Mouse (Mus musculus) embryonic facial prominence, embryonic 13.5 days (tissue): ENCODE data around the gene Slc35g1. TPM values are rescaled to one million over a fixed set of nuclear protein-coding genes. Genes with fewer than 3 reads are reported as not detected.

Experiments
- ATAC-seq: fragments of 200-750 bp; cut with Nextera tagmentation; 2 replicates; pipeline ENCODE4 v1.8.0; 2017; ENCODE audit warnings: low read depth; ENCODE audit not compliant: insufficient number of reproducible peaks, insufficient read depth, low FRiP score, low TSS enrichment
- H3K27ac ChIP-seq: fragments of 300-500 bp; sonication (generic); 2 replicates; pipeline ENCODE4 v1.5.1; 2015; ENCODE audit warnings: moderate library complexity, mild to moderate bottlenecking, inconsistent platforms
- H3K27me3 ChIP-seq: fragments of 300-500 bp; sonication (generic); 2 replicates; pipeline ENCODE4 v1.6.1; 2015; ENCODE audit warnings: mild to moderate bottlenecking, inconsistent platforms
- H3K36me3 ChIP-seq: fragments of 300-500 bp; sonication (generic); 2 replicates; pipeline ENCODE4 v1.6.1; 2015; ENCODE audit warnings: mild to moderate bottlenecking, inconsistent platforms
- H3K4me1 ChIP-seq: fragments of 300-500 bp; sonication (generic); 2 replicates; pipeline ENCODE4 v1.6.1; 2015; ENCODE audit warnings: inconsistent platforms
- H3K4me2 ChIP-seq: fragments of 300-500 bp; sonication (generic); 2 replicates; pipeline ENCODE4 v1.6.1; 2015; ENCODE audit warnings: moderate library complexity, mild to moderate bottlenecking, inconsistent platforms
- H3K4me3 ChIP-seq: fragments of 300-500 bp; sonication (generic); 2 replicates; pipeline ENCODE4 v1.5.1; 2015; ENCODE audit warnings: mild to moderate bottlenecking, inconsistent platforms
- H3K9ac ChIP-seq: fragments of 300-500 bp; sonication (generic); 2 replicates; pipeline ENCODE4 v1.6.1; 2015; ENCODE audit warnings: mild to moderate bottlenecking, inconsistent platforms
- H3K9me3 ChIP-seq: fragments of 300-500 bp; sonication (generic); 2 replicates; pipeline ENCODE4 v1.6.1; 2016; ENCODE audit warnings: inconsistent platforms
- WGBS: fragments of 180-500 bp; shearing (Covaris S2); methylation state at CpG from one replicate; pipeline ENCODE4 v1.1.7; 2015; ENCODE audit warnings: mixed read lengths; 5-methylcytosine and 5-hydroxymethylcytosine counted together
- polyA plus RNA-seq: library from polyadenylated mRNA; unstranded; fragments of >200 nt; fragmentation: Nextera tagmentation; extraction: Ambion mirVana; gene quantifications from 2 replicates; pipeline ENCODE4 v1.2.1, GENCODE M21; 2015

Slc35g1 gene
- polyA plus RNA-seq, 1 experiment from 2014 or later, result 2.1 TPM

DNA sequence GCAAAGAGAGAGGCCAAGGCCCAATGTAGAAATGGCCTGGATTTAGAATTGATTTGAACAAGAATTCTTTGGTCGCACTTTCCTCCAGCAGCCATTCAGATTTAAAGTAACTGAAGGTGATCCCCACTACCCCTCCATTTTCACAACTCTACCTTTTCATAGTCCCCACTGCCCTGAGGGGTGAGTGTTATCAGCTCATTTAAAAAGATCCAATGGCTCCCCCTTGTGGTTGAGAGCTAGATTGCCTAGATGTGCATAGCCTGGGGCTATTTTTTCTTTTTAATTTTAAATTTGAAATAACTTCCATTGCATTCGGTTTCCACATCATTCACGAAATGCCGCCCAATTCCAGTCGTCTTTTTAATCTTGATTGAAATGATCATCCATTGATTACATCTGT lies 33.5 kb downstream of the Slc35g1 start:
- no peak overlapping the region for H3K4me2 ChIP-seq
- H3K9ac ChIP-seq, result no peak overlapping the region
- H3K9me3 ChIP-seq, result no peaks in the 10 kb centered on the region
- no peak overlapping the region for H3K4me3 ChIP-seq
- H3K4me1 ChIP-seq, result no peaks in the 10 kb centered on the region
- no peaks in the 10 kb centered on the region for H3K36me3 ChIP-seq
- H3K27me3 ChIP-seq, result no peaks in the 10 kb centered on the region
- no peak overlapping the region for H3K27ac ChIP-seq
- WGBS, result 57% methylated on average over 5 of the region's 5 CpGs
- no peak for ATAC-seq

DNA sequence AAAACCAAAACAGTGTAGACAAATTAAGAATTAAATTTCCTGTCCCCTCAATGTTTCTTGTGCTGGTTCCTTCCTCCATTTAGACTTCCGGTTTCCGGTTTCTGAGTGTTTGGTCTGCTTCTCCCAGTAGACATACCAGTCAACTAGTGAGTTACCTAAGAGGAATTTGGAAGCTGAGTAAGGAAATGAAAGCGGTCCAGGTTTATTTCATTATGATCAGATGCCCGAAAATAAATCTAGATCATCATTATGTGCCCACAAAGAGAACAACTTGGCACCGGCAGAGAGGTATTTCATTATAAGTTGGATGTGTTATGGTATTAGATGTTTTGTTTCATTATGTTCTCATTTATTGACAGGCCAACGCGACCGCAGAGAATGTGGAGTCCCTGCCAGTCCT lies 34.7 kb downstream of the Slc35g1 start:
- Histone ChIP-seq H3K9ac (no peak overlapping the region), H3K4me2 (no peak overlapping the region), H3K4me3 (no peak overlapping the region), H3K27me3 (no peaks in the 10 kb centered on the region), H3K36me3 (no peaks in the 10 kb centered on the region), H3K4me1 (no peaks in the 10 kb centered on the region), H3K9me3 (no peaks in the 10 kb centered on the region), H3K27ac (no peak overlapping the region)
- WGBS, result 76% methylated on average over 8 of the region's 8 CpGs
- ATAC-seq, result no peak

DNA sequence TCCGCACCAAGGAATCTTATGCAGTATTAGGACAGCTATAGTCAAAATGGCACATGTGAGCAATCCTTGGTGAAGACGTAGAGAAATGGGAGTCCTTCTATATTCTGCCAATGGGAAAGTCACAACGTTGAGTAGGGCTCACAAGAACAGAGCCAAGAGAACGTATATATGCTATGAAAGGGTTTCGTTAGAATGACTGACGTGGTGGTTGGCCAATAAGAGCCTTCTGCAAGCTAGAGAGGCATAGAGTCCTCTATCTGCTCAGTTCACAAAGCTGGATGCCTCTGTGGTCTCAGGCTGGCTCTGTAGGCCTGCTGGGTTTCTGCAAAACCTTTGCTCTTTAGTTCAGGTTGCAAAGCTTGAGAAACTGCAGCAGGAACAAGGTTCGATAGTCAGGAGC lies 35.5 kb downstream of the Slc35g1 start:
- Histone ChIP-seq H3K4me1 (no peaks in the 10 kb centered on the region), H3K27ac (no peak overlapping the region), H3K4me3 (no peak overlapping the region), H3K27me3 (no peaks in the 10 kb centered on the region), H3K9me3 (no peaks in the 10 kb centered on the region), H3K9ac (no peak overlapping the region), H3K4me2 (no peak overlapping the region), H3K36me3 (no peaks in the 10 kb centered on the region)
- no peak for ATAC-seq
- WGBS, result 77% methylated on average over 7 of the region's 7 CpGs

DNA sequence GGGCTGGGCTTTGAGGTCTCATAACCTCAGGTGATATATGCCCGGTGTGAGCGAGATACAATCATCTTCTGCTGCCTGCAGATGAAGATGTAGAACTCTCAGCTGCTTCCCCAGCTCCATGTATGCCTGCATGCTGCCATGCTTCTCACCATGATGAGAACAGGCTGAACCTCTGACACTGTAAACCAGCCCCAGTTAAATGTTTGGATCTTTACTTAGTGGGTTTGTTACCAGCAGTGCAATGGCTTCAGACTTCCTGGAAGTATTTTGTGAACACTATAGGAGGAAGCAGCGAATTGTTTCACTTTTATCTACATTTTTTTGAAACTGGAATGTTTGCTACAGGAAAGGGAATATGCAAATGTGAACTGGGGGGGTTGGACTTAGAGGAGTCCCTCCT lies 36.2 kb downstream of the Slc35g1 start:
- Histone ChIP-seq H3K9ac (no peak overlapping the region; the same call in 1 of the 2 replicates), H3K4me2 (no peak overlapping the region), H3K36me3 (no peaks in the 10 kb centered on the region), H3K4me1 (no peaks in the 10 kb centered on the region), H3K9me3 (no peaks in the 10 kb centered on the region), H3K27ac (no peak overlapping the region), H3K27me3 (no peaks in the 10 kb centered on the region), H3K4me3 (no peak overlapping the region)
- ATAC-seq, result no peak
- 88% methylated on average over 3 of the region's 3 CpGs for WGBS

DNA sequence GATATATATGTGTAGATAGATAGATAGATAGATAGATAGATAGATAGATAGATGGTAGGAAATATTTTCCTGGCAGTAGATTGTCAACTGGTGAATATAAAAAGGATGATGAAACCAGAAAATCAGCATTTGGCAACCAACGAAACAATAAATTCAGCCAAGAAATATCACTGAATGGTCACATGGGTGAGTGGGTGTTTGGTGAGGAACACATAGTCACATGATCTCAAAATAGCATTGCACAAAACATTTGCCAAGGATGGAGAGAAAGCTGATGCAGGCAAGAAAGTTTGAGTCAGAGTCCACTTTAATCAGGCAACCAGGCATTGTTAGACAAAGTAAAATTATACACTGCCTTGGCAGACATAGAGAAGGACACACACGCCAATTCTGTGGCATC lies 37.6 kb downstream of the Slc35g1 start:
- Histone ChIP-seq H3K4me3 (no peak overlapping the region), H3K4me1 (no peaks in the 10 kb centered on the region), H3K27me3 (no peaks in the 10 kb centered on the region), H3K36me3 (no peaks in the 10 kb centered on the region), H3K9ac (no peak overlapping the region), H3K9me3 (no peaks in the 10 kb centered on the region), H3K4me2 (no peak overlapping the region), H3K27ac (no peak overlapping the region)
- WGBS, result 86% methylated on average over 2 of the region's 2 CpGs
- ATAC-seq, result no peak

DNA sequence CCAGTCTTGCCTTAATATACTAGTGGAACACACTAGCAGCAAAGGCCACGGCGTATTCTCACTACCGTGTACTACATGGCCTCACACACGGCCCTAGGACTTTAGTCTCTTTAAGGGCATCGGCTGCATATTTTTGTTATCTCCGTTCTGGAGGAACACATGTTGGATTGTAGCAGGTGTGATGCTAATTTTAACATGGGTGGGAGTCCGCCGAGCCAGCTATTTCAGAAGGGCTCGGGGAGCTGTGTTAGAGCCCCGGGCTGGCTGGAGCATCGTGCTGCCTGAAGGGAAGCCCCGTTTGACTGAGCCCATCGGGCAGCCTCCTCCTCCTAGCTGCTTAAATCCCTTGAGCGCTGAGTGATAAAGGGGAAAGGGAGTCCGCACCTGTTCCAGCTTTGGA lies 39.4 kb downstream of the Slc35g1 start:
- ATAC-seq, result no peak
- no peaks in the 10 kb centered on the region for H3K4me1 ChIP-seq
- H3K27me3 ChIP-seq, result no peaks in the 10 kb centered on the region
- no peak overlapping the region for H3K9ac ChIP-seq
- no peak overlapping the region for H3K4me3 ChIP-seq
- 89% methylated on average over 15 of the region's 15 CpGs for WGBS
- H3K27ac ChIP-seq, result no peak overlapping the region
- no peaks in the 10 kb centered on the region for H3K9me3 ChIP-seq
- no peaks in the 10 kb centered on the region for H3K36me3 ChIP-seq
- H3K4me2 ChIP-seq, result no peak overlapping the region

DNA sequence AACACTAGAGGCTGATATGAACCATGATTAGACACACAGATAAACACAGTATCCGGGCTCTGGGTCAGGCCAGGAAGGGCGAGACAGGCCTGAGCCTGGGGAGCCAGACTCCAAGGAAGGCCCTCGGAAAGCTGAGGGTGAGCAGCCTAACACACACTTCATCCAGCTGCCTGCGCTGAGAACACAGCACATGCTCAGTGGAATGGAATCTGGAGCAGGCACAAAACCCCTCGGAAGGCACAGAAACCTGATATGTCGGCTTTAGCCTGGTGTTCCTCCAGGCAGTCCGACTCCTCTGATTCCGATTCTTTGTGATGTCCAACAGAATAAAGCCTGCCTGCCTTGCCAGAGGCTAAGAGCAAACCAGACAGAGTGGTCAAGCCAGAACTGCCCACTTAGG lies 46.1 kb downstream of the Slc35g1 start:
- Histone ChIP-seq H3K9ac (no peak overlapping the region), H3K4me3 (no peak overlapping the region), H3K27me3 (no peaks in the 10 kb centered on the region), H3K27ac (no peak overlapping the region), H3K36me3 (no peaks in the 10 kb centered on the region), H3K9me3 (no peaks in the 10 kb centered on the region), H3K4me1 (peaks cover 6% of the 10 kb centered on the region; the same call in 1 of the 2 replicates), H3K4me2 (no peak overlapping the region)
- no peak for ATAC-seq
- WGBS, result 27% methylated on average over 8 of the region's 8 CpGs

DNA sequence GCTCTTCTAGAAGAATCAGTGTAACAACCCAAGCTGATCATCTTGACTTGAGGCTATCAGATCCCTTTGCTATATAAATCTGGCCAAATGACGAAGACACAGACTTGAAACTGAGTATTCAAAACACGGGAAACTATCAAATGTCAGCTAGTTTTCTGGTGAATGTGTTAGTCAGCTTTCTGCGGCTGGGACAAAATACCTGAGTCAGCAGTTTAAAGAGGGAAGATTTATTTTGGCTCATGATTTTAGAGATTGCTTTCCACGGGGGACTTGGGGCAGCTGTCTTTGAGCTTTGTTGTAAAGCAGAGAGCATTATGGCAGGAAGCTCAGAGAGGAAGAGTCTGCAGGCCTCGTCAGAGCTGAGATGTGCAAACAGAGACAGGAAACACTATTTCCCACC lies 50.0 kb downstream of the Slc35g1 start:
- Histone ChIP-seq H3K27me3 (no peaks in the 10 kb centered on the region), H3K4me1 (peaks cover 16% of the 10 kb centered on the region), H3K36me3 (no peaks in the 10 kb centered on the region), H3K9ac (no peak overlapping the region), H3K27ac (no peak overlapping the region), H3K9me3 (no peaks in the 10 kb centered on the region), H3K4me2 (no peak overlapping the region), H3K4me3 (no peak overlapping the region)
- no peak for ATAC-seq
- WGBS, result 63% methylated on average over 5 of the region's 5 CpGs

Other genes with a start within 250 kb of the Slc35g1 start
- gene Fra10ac1, start 171.8 kb upstream of the Slc35g1 start, polyA plus RNA-seq, result 46.0 and 48.0 TPM in 2 replicates
- gene Lgi1, start 131.4 kb upstream of the Slc35g1 start, polyA plus RNA-seq, result 0.77 and 1.7 TPM in 2 replicates
- gene Plce1, start 85.1 kb downstream of the Slc35g1 start, polyA plus RNA-seq, result 3.1 and 3.9 TPM in 2 replicates